Mouse (Mus musculus) ES-E14 (cell line): ENCODE measurements around the gene Cep131.

Experiments
- CHD2 ChIP-seq: IDR thresholded peaks from 2 replicates; pipeline ENCODE4 v1.6.1; 2014; ENCODE audit warnings: mild to moderate bottlenecking, low read depth, low read length, inconsistent platforms
- HCFC1 ChIP-seq: IDR thresholded peaks from 2 replicates; pipeline ENCODE4 v1.6.1; 2012; ENCODE audit warnings: low read length, inconsistent platforms, borderline replicate concordance; ENCODE audit not compliant: insufficient read depth
- MAFK ChIP-seq: IDR thresholded peaks from 2 replicates; pipeline ENCODE4 v1.6.1; 2014; ENCODE audit warnings: mild to moderate bottlenecking, low read depth, low read length, inconsistent platforms; ENCODE audit not compliant: insufficient read depth
- ZC3H11A ChIP-seq: IDR thresholded peaks from 2 replicates; pipeline ENCODE4 v1.6.1; 2012; ENCODE audit warnings: low read depth, mild to moderate bottlenecking, inconsistent platforms, low read length, borderline replicate concordance
- ZNF384 ChIP-seq: IDR thresholded peaks from 2 replicates; pipeline ENCODE4 v1.6.1; 2012; ENCODE audit warnings: low read depth, low read length, inconsistent platforms

- TF ChIP-seq MAFK (no peak), CHD2 (no peak), ZNF384 (no peak), HCFC1 (no peak), ZC3H11A (no peak)
These were observed 6.4 kb upstream of the Cep131 start for GRCm38 (mm10) chr11:120092817-120093591.
